Mouse (Mus musculus) CH12.LX (cell line): ENCODE data around the gene 1700018B08Rik. TPM values are rescaled to one million over a fixed set of nuclear protein-coding genes. Genes with fewer than 3 reads are reported as not detected.

Experiments
- polyA plus RNA-seq: library from polyadenylated mRNA; unstranded; fragments of >175 nt; gene quantifications from 2 replicates; pipeline ENCODE4 v1.2.1, GENCODE M21; 2012; ENCODE audit warnings: low read depth; ENCODE audit not compliant: insufficient read length
- total RNA-seq, 2 experiments: library from RNA; depleted of rRNA; stranded (reverse); fragments of 300-350 nt in 1 of 2; fragments of >200 nt in 1 of 2; gene quantifications; 2 replicates each; pipeline ENCODE4 v1.2.3; 2012 to 2014

The 1700018B08Rik gene
- total and polyA plus RNA-seq, 3 experiments = not detected

Other genes starting within 250 kb of the 1700018B08Rik start
- gene Fbxo31, start 34.5 kb upstream of the 1700018B08Rik start, total RNA-seq (2012; rRNA removed) = 13.2 and 13.9 TPM in 2 replicates
- 9.2 and 14.2 TPM in 2 replicates for gene Fbxo31, start 34.5 kb upstream of the 1700018B08Rik start, total RNA-seq (2014; rRNA removed)
- 24.7 and 31.9 TPM in 2 replicates for gene Fbxo31, start 34.5 kb upstream of the 1700018B08Rik start, polyA plus RNA-seq
- gene Map1lc3b, start 46.0 kb upstream of the 1700018B08Rik start, total RNA-seq (2012; rRNA removed) = 49.4 and 55.8 TPM in 2 replicates
- 48.9 and 53.7 TPM in 2 replicates for gene Map1lc3b, start 46.0 kb upstream of the 1700018B08Rik start, total RNA-seq (2014; rRNA removed)
- 45.7 and 56.2 TPM in 2 replicates for gene Map1lc3b, start 46.0 kb upstream of the 1700018B08Rik start, polyA plus RNA-seq
- gene Zcchc14, start 108.6 kb upstream of the 1700018B08Rik start, total RNA-seq (2012; rRNA removed) = not detected in 2 replicates
- gene Zcchc14, start 108.6 kb upstream of the 1700018B08Rik start, total RNA-seq (2014; rRNA removed) = not detected in 2 replicates
- gene Zcchc14, start 108.6 kb upstream of the 1700018B08Rik start, polyA plus RNA-seq = not detected in 2 replicates
- 0.17 and 0.21 TPM in 2 replicates for gene Jph3, start 185.3 kb upstream of the 1700018B08Rik start, total RNA-seq (2012; rRNA removed)
- not detected in 2 replicates for gene Jph3, start 185.3 kb upstream of the 1700018B08Rik start, total RNA-seq (2014; rRNA removed)
- 0.21 and 0.31 TPM in 2 replicates for gene Jph3, start 185.3 kb upstream of the 1700018B08Rik start, polyA plus RNA-seq